Mouse (Mus musculus) B cell, adult 62 days (primary cell): ENCODE measurements around the gene Fam129b. TPM values are rescaled to one million over a fixed set of nuclear protein-coding genes. Genes with fewer than 3 reads are reported as not detected.

Experiments
- total RNA-seq: library from RNA; stranded (reverse); gene quantifications from 4 replicates; pipeline ENCODE4 v1.2.4, GENCODE M21; 2023

Fam129b gene
- total RNA-seq = 1.8 to 4.8 TPM (median 2.7 TPM) in 4 replicates

GRCm38 (mm10) chr2:32875675-32876489 is at the start of gene Fam129b:
Fam129b (plus strand) TSS chr2:32876114.

GRCm38 (mm10) chr2:32846805-32847467 is 29.0 kb upstream of the Fam129b start, which contains the start of gene Stxbp1:
Stxbp1 (minus strand) TSS chr2:32847245.

GRCm38 (mm10) chr2:32961192-32961995 is 85.5 kb downstream of the Fam129b start, which contains the start of the genes Rpl12 and Lrsam1:
Rpl12 (plus strand) TSS chr2:32961559.
Lrsam1 (minus strand) TSS chr2:32961614.

Other genes with a start within 250 kb of the Fam129b start
- 0.36 to 0.98 TPM (median 0.64 TPM) in 4 replicates for gene Eng, start 229.5 kb upstream of the Fam129b start, total RNA-seq
- gene Fpgs, start 172.0 kb upstream of the Fam129b start, total RNA-seq = 28.2 to 32.0 TPM (median 29.1 TPM) in 4 replicates
- 141 to 157 TPM (median 152 TPM) in 4 replicates for gene Cdk9, start 163.0 kb upstream of the Fam129b start, total RNA-seq
- 87.7 to 98.5 TPM (median 92.5 TPM) in 4 replicates for gene Sh2d3c, start 155.1 kb upstream of the Fam129b start, total RNA-seq
- gene 6330409D20Rik, start 135.1 kb upstream of the Fam129b start, total RNA-seq = not detected in 4 replicates
- gene Tor2a, start 118.9 kb upstream of the Fam129b start, total RNA-seq = 29.3 to 33.7 TPM (median 32.8 TPM) in 4 replicates
- 0.27 TPM in 1 of 4 replicates, not detected in the others for gene Ttc16, start 100.5 kb upstream of the Fam129b start, total RNA-seq
- gene Ptrh1, start 100.3 kb upstream of the Fam129b start, total RNA-seq = 3.1 to 7.2 TPM (median 4.9 TPM) in 4 replicates
- not detected in 4 replicates for gene Cfap157, start 91.7 kb upstream of the Fam129b start, total RNA-seq
- gene Stxbp1, start 28.9 kb upstream of the Fam129b start, total RNA-seq = 3.9 to 7.5 TPM (median 4.4 TPM) in 4 replicates
- 896 to 937 TPM (median 913 TPM) in 4 replicates for gene Rpl12, start 85.4 kb downstream of the Fam129b start, total RNA-seq
- gene Lrsam1, start 85.5 kb downstream of the Fam129b start, total RNA-seq = 15.3 to 17.9 TPM (median 16.0 TPM) in 4 replicates
- 5.8 to 10.0 TPM (median 7.6 TPM) in 4 replicates for gene Slc2a8, start 106.0 kb downstream of the Fam129b start, total RNA-seq